Mouse (Mus musculus) midbrain, postnatal 0 days (tissue): Measurements from ENCODE around the gene Mrpl16. TPM values are rescaled to one million over a fixed set of nuclear protein-coding genes. Genes with fewer than 3 reads are reported as not detected.

ENCODE experiments used
- ATAC-seq: fragments of 200-750 bp; cut with Nextera tagmentation; 2 replicates; pipeline ENCODE4 v1.8.0; 2017; ENCODE audit warnings: moderate number of reproducible peaks, mild to moderate bottlenecking, moderate TSS enrichment, moderate library complexity; ENCODE audit not compliant: low FRiP score
- DNase-seq: peaks from one replicate; pipeline ENCODE4 v3.0.0-alpha.2; 2015; ENCODE audit warnings: low spot score
- H3K27ac ChIP-seq: fragments of 300-500 bp; sonication (generic); 2 replicates; pipeline ENCODE4 v1.5.1; 2014; ENCODE audit warnings: low read depth, mild to moderate bottlenecking, low read length, mixed read lengths
- H3K27me3 ChIP-seq: fragments of 300-500 bp; sonication (generic); 2 replicates; pipeline ENCODE4 v1.6.1; 2014; ENCODE audit warnings: low read length, control low read depth, mixed read lengths; ENCODE audit not compliant: insufficient read depth
- H3K36me3 ChIP-seq: fragments of 300-500 bp; sonication (generic); 2 replicates; pipeline ENCODE4 v1.6.1; 2014; ENCODE audit warnings: low read length, control low read depth, mixed read lengths; ENCODE audit not compliant: insufficient read depth
- H3K4me1 ChIP-seq: fragments of 300-500 bp; sonication (generic); 2 replicates; pipeline ENCODE4 v1.6.1; 2014; ENCODE audit warnings: mild to moderate bottlenecking, control low read depth, antibody characterized with exemption, low read length, mixed read lengths; ENCODE audit not compliant: insufficient read depth
- H3K4me2 ChIP-seq: fragments of 300-500 bp; sonication (generic); 2 replicates; pipeline ENCODE4 v1.6.1; 2014; ENCODE audit warnings: low read depth, mild to moderate bottlenecking, low read length, mixed read lengths; ENCODE audit not compliant: poor library complexity, severe bottlenecking
- H3K4me3 ChIP-seq: fragments of 300-500 bp; sonication (generic); 2 replicates; pipeline ENCODE4 v1.5.1; 2014; ENCODE audit warnings: low read depth, mild to moderate bottlenecking, low read length, moderate library complexity
- H3K9ac ChIP-seq: fragments of 300-500 bp; sonication (generic); replicated peaks from 2 replicates; pipeline ENCODE4 v1.6.1; 2014; ENCODE audit warnings: mild to moderate bottlenecking, low read length, moderate library complexity, mixed read lengths; ENCODE audit not compliant: poor library complexity, severe bottlenecking
- H3K9me3 ChIP-seq: fragments of 300-500 bp; sonication (generic); 2 replicates; pipeline ENCODE4 v1.6.1; 2016; ENCODE audit warnings: low read length, control low read depth
- CTCF ChIP-seq: IDR thresholded peaks from 2 replicates; pipeline ENCODE4 v1.5.1; 2016; ENCODE audit warnings: antibody characterized with exemption, mild to moderate bottlenecking
- WGBS: fragments of 180-500 bp; shearing (Covaris S2); extraction: QIAGEN DNeasy Blood & Tissue Kit; methylation state at CpG from one replicate; pipeline ENCODE4 v1.1.7; 2014; 5-methylcytosine and 5-hydroxymethylcytosine counted together
- polyA plus RNA-seq: library from polyadenylated mRNA; unstranded; fragments of >200 nt; fragmentation: Nextera tagmentation; extraction: Ambion mirVana; gene quantifications from 2 replicates; pipeline ENCODE4 v1.2.1, GENCODE M21; 2015
- total RNA-seq: library from RNA; depleted of rRNA; stranded (reverse); fragments of >200 nt; gene quantifications from 2 replicates; pipeline ENCODE4 v1.2.3, GENCODE M21; 2014

Mrpl16 gene
- total and polyA plus RNA-seq, 2 experiments from 2014 or later, result 15.6 to 52.3 TPM

- Histone ChIP-seq H3K27me3 (no peaks in the 10 kb centered on the region), H3K27ac (no peak overlapping the region), H3K4me1 (peaks cover 8% of the 10 kb centered on the region; the same call in 1 of the 2 replicates), H3K9me3 (no peaks in the 10 kb centered on the region), H3K4me2 (no peak overlapping the region), H3K4me3 (no peak overlapping the region), H3K9ac (no peak overlapping the region), H3K36me3 (no peaks in the 10 kb centered on the region)
- DNase-seq (no peak), ATAC-seq (no peak)
- no peak for TF ChIP-seq CTCF
- 84% methylated on average over 2 of the region's 2 CpGs for WGBS
Observed at GRCm38 (mm10) chr19:11808452-11808851, 38.3 kb downstream of the Mrpl16 start.

DNA sequence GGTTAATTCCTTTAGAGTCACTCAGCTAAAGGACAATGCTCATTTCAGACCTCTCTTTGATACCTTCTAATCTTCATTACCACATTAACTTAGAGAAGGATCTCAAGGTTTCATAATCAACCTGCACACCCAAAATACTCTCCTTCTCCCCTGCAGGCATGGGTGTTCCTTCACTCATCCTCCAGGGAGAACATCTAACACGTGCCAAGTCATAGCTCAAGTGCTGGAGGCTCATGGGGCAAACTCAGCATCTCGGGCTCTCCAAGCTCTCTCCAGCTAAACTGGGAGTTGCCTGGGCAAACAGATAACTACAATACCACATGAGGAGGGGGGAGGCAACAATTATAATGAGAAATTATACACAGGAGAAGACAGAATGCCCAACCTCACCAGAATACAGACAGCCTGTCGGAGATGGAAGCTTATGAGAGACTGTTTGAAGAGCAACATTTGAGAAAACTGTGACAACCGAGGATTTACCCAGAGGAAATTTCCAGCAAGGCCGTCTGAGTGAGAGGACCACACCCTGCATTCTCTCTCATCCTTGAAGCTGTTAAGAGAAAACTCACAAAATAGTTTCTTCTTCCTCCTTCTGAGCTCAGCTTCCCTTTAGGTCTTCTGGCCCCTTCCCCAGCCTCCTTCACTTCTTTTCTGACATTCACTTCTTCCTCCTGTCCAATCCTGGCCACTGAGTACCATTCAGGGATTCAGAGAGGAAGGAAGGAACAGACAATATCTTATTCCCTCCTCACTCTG is 40.0 kb downstream of the Mrpl16 start:
- no peak overlapping the region for H3K9ac ChIP-seq
- H3K4me2 ChIP-seq, result no peak overlapping the region
- no peak for DNase-seq
- no peak overlapping the region for H3K27ac ChIP-seq
- no peaks in the 10 kb centered on the region for H3K36me3 ChIP-seq
- peaks cover 11% of the 10 kb centered on the region; the same call in 1 of the 2 replicates for H3K4me1 ChIP-seq
- WGBS, result 82% methylated on average over 5 of the region's 5 CpGs
- TF ChIP-seq CTCF, result no peak
- no peaks in the 10 kb centered on the region for H3K27me3 ChIP-seq
- H3K4me3 ChIP-seq, result no peak overlapping the region
- no peak for ATAC-seq
- H3K9me3 ChIP-seq, result no peaks in the 10 kb centered on the region

- Histone ChIP-seq H3K4me3 (no peak overlapping the region), H3K27ac (no peak overlapping the region), H3K27me3 (no peaks in the 10 kb centered on the region), H3K9ac (no peak overlapping the region), H3K4me1 (peaks cover 11% of the 10 kb centered on the region; the same call in 1 of the 2 replicates), H3K36me3 (no peaks in the 10 kb centered on the region), H3K9me3 (no peaks in the 10 kb centered on the region), H3K4me2 (no peak overlapping the region)
- peak; percentile 2 for DNase-seq
- WGBS, result 33% methylated on average over 1 of the region's 1 CpGs
- no peak for TF ChIP-seq CTCF
- ATAC-seq, result no peak
Observed at GRCm38 (mm10) chr19:11810856-11811255, 40.7 kb downstream of the Mrpl16 start.

GRCm38 (mm10) chr19:11811688-11812365 is 41.6 kb downstream of the Mrpl16 start:
- Histone ChIP-seq H3K27me3 (no peaks in the 10 kb centered on the region), H3K4me2 (peak overlapping the region; percentile 28), H3K27ac (peak overlapping the region; percentile 26; the same call in 1 of the 2 replicates), H3K9me3 (no peaks in the 10 kb centered on the region), H3K36me3 (no peaks in the 10 kb centered on the region), H3K9ac (no peak overlapping the region), H3K4me3 (no peak overlapping the region), H3K4me1 (peaks cover 11% of the 10 kb centered on the region; the same call in 1 of the 2 replicates)
- no peak for TF ChIP-seq CTCF
- DNase-seq (peak; percentile 81), ATAC-seq (peak; percentile 90)
- 18% methylated on average over 5 of the region's 5 CpGs for WGBS

- Histone ChIP-seq H3K27me3 (no peaks in the 10 kb centered on the region), H3K4me2 (no peak overlapping the region), H3K27ac (no peak overlapping the region; the same call in 1 of the 2 replicates), H3K4me1 (peaks cover 11% of the 10 kb centered on the region; the same call in 1 of the 2 replicates), H3K36me3 (no peaks in the 10 kb centered on the region), H3K9ac (no peak overlapping the region), H3K9me3 (no peaks in the 10 kb centered on the region), H3K4me3 (no peak overlapping the region)
- TF ChIP-seq CTCF, result no peak
- WGBS, result 42% methylated on average over 4 of the region's 4 CpGs
- ATAC-seq (no peak), DNase-seq (no peak)
Observed at GRCm38 (mm10) chr19:11813136-11813535, 42.9 kb downstream of the Mrpl16 start.

GRCm38 (mm10) chr19:11813649-11814048 is 43.5 kb downstream of the Mrpl16 start:
- Histone ChIP-seq H3K4me1 (peaks cover 11% of the 10 kb centered on the region; the same call in 1 of the 2 replicates), H3K27ac (no peak overlapping the region), H3K36me3 (no peaks in the 10 kb centered on the region), H3K9ac (no peak overlapping the region), H3K4me2 (peak overlapping the region; percentile 18; the same call in 1 of the 2 replicates), H3K27me3 (no peaks in the 10 kb centered on the region), H3K4me3 (no peak overlapping the region), H3K9me3 (no peaks in the 10 kb centered on the region)
- DNase-seq, result no peak
- no peak for TF ChIP-seq CTCF
- 9% methylated on average over 8 of the region's 8 CpGs for WGBS
- no peak for ATAC-seq
